Mouse (Mus musculus) brain, embryonic 14.5 days (tissue): Measurements from ENCODE around the gene Vmn1r20. TPM values are rescaled to one million over a fixed set of nuclear protein-coding genes. Genes with fewer than 3 reads are reported as not detected.
"Not testable (repeated sequence)": the region's sequence is repeated elsewhere in the genome, so short reads cannot be mapped to it uniquely, and the experiment has no call there.

ENCODE experiments used
- DNase-seq: peaks from one replicate; pipeline ENCODE4 v3.0.0-alpha.2; 2011; ENCODE audit warnings: low read depth
- CTCF ChIP-seq: fragments of 200-500 bp; IDR thresholded peaks from 2 replicates; pipeline ENCODE4 v1.5.1; 2012; ENCODE audit warnings: inconsistent platforms, mild to moderate bottlenecking, moderate library complexity, borderline replicate concordance; ENCODE audit not compliant: insufficient read depth, insufficient read length; ENCODE audit errors: extremely low read depth
- POLR2A ChIP-seq: fragments of 200-500 bp; IDR thresholded peaks from 2 replicates; pipeline ENCODE4 v1.6.1; 2012; ENCODE audit warnings: mild to moderate bottlenecking, inconsistent platforms, borderline replicate concordance; ENCODE audit not compliant: poor library complexity, insufficient read depth, insufficient read length, severe bottlenecking; ENCODE audit errors: extremely low read depth
- polyA plus RNA-seq: library from polyadenylated mRNA; depleted of rRNA; stranded (reverse); fragments of >200 nt; gene quantifications from 2 replicates; pipeline ENCODE4 v1.2.3, GENCODE M21; 2012; rRNA removed

The Vmn1r20 gene
- not detected in 2 replicates for polyA plus RNA-seq

- no peak for TF ChIP-seq POLR2A
- no peak for TF ChIP-seq CTCF
- DNase-seq: no peak
Measured at GRCm38 (mm10) chr6:57428630-57429029, at the start of gene Vmn1r20. Gene Vmn1r20, plus strand, starts transcription at chr6:57428930.

GRCm38 (mm10) chr6:57395683-57396082 is 33.0 kb upstream of the Vmn1r20 start, which contains the start of gene Vmn1r18:
Gene Vmn1r18, minus strand, starts transcription at chr6:57395783.
- no peak for DNase-seq
- TF ChIP-seq CTCF: no peak
- no peak for TF ChIP-seq POLR2A

GRCm38 (mm10) chr6:57403480-57403879 is 25.2 kb upstream of the Vmn1r20 start, which contains the start of gene Vmn1r19:
Gene Vmn1r19, plus strand, starts transcription at chr6:57403780.
- DNase-seq: not testable (repeated sequence)

GRCm38 (mm10) chr6:57431196-57431595 is 2.5 kb downstream of the Vmn1r20 start:
- DNase-seq: peak; percentile 18
- TF ChIP-seq POLR2A: no peak
- TF ChIP-seq CTCF: no peak

GRCm38 (mm10) chr6:57468161-57468560 is 39.4 kb downstream of the Vmn1r20 start:
- DNase-seq: not testable (repeated sequence)

Other genes with a start within 250 kb of the Vmn1r20 start
- gene Vmn1r13, start 225.6 kb upstream of the Vmn1r20 start, polyA plus RNA-seq: not detected in 2 replicates
- not detected in 2 replicates for gene Vmn1r14, start 197.2 kb upstream of the Vmn1r20 start, polyA plus RNA-seq
- gene Vmn1r15, start 171.0 kb upstream of the Vmn1r20 start, polyA plus RNA-seq: not detected in 2 replicates
- not detected in 2 replicates for gene Vmn1r16, start 99.4 kb upstream of the Vmn1r20 start, polyA plus RNA-seq
- not detected in 2 replicates for gene Vmn1r17, start 65.2 kb upstream of the Vmn1r20 start, polyA plus RNA-seq
- not detected in 2 replicates for gene Vmn1r18, start 33.1 kb upstream of the Vmn1r20 start, polyA plus RNA-seq
- gene Vmn1r19, start 25.1 kb upstream of the Vmn1r20 start, polyA plus RNA-seq: not detected in 2 replicates
- gene Ppm1k, start 106.5 kb downstream of the Vmn1r20 start, polyA plus RNA-seq: 4.6 and 5.1 TPM in 2 replicates
- gene Herc6, start 152.1 kb downstream of the Vmn1r20 start, polyA plus RNA-seq: 0.78 and 0.96 TPM in 2 replicates